Comparison of ENCODE assay signal across 7 mouse cellular contexts in genomic region chr17:27621705-27622531, GRCm38 (mm10). TPM values are rescaled to one million over a fixed set of nuclear protein-coding genes. Genes with fewer than 3 reads are reported as not detected.
DNase-seq lines count a peak whose midpoint lies in the region; ATAC-seq and TF ChIP-seq lines count a peak whose summit lies in the region.

No protein-coding gene starts in this region.

- no peak for DNase-seq in spleen, adult 2 months (ENCODE audit: low read depth in 1 of 2, low spot score in 2 of 2)
- DNase-seq in spleen, adult 12 weeks (ENCODE audit: low spot score) = no peak
- DNase-seq in embryo, embryonic 10 days (ENCODE audit: low spot score) = peak; percentile 66
- peak; percentile 60 for DNase-seq in hindbrain, embryonic 10.5 days (ENCODE audit: low spot score)
- no peak for DNase-seq in layer of hippocampus, adult 8-10 months (ENCODE audit: low spot score in 2 of 2)

- no peak for TF ChIP-seq POLR2A in spleen, adult 2 months (IDR thresholded peaks at IDR 0.05; ENCODE audit: low read depth, low read length)

- H3K27me3 ChIP-seq in spleen, adult 2 months (ENCODE audit: control insufficient read depth, insufficient read depth, low read length) = no peaks in the 10 kb centered on the region
- no peaks in the 10 kb centered on the region for H3K27me3 ChIP-seq in hindbrain, embryonic 10.5 days (ENCODE audit: insufficient read depth, poor library complexity, severe bottlenecking)

- peaks cover 15% of the 10 kb centered on the region for H3K9me3 ChIP-seq in hindbrain, embryonic 10.5 days

- WGBS in spleen, adult 2 months = 3% methylated on average over 23 of the region's 23 CpGs
- WGBS in hindbrain, embryonic 10.5 days = 4% methylated on average over 23 of the region's 23 CpGs
- WGBS in macrophage (ENCODE audit: missing documents) = 2% methylated on average over 23 of the region's 23 CpGs

- peak overlapping the region; percentile 95 for H3K4me3 ChIP-seq in spleen, adult 2 months (ENCODE audit: extremely low read depth, insufficient read depth, insufficient read length)
- H3K4me3 ChIP-seq in hindbrain, embryonic 10.5 days = peak overlapping the region; percentile 97
- peak overlapping the region; percentile 52 for H3K4me3 ChIP-seq in macrophage (ENCODE audit: inconsistent target)

- ATAC-seq in erythroid progenitor cell, adult 5-6 weeks (replicated peaks; ENCODE audit: low FRiP score, poor library complexity, severe bottlenecking) = no peak

- H3K79me2 ChIP-seq in macrophage (ENCODE audit: inconsistent target) = peaks cover 56% of the 10 kb centered on the region

- H3K27ac ChIP-seq in spleen, adult 2 months (ENCODE audit: insufficient read depth, low read length) = no peak overlapping the region
- H3K27ac ChIP-seq in hindbrain, embryonic 10.5 days = peak overlapping the region; percentile 100
- H3K27ac ChIP-seq in macrophage = peak overlapping the region; percentile 47

- H3K4me1 ChIP-seq in spleen, adult 2 months (ENCODE audit: control insufficient read depth, insufficient read depth, insufficient read length) = peaks cover 2% of the 10 kb centered on the region
- peaks cover 50% of the 10 kb centered on the region for H3K4me1 ChIP-seq in hindbrain, embryonic 10.5 days (replicated peaks)

- H3K36me3 ChIP-seq in spleen, adult 2 months (ENCODE audit: control insufficient read depth, insufficient read depth, low read length) = no peaks in the 10 kb centered on the region
- peaks cover 35% of the 10 kb centered on the region for H3K36me3 ChIP-seq in hindbrain, embryonic 10.5 days
- H3K36me3 ChIP-seq in macrophage (ENCODE audit: inconsistent target) = no peaks in the 10 kb centered on the region

- TF ChIP-seq CTCF in spleen, adult 2 months (IDR thresholded peaks at IDR 0.05; ENCODE audit: extremely low read depth, insufficient read depth, insufficient read length, insufficient replicate concordance) = no peak

RNA-seq across cellular contexts. Expression of gene Nudt3, which starts 1.4 kb away (rescaled TPM):
- polyA plus RNA-seq in spleen, adult 2 months (2012; rRNA removed) = 43.2 and 55.6 TPM in 2 replicates
- polyA plus RNA-seq in hindbrain, embryonic 10.5 days (2016; fragmentation: Nextera tagmentation; extraction: Ambion mirVana) = 90.6 and 145 TPM in 2 replicates
- total RNA-seq in macrophage (2018; cell fraction: chromatin; rRNA removed) = 100 to 1,000 TPM in 1 of 26 experiments, 10 to 100 TPM in 25; 10.9 to 103 (median 50.1) TPM
- 100 to 1,000 TPM in 1 of 26 experiments, 10 to 100 TPM in 25; 50.5 to 123 (median 72.4) TPM for total RNA-seq in macrophage (2018; cell fraction: cytosol; rRNA removed)
- total RNA-seq in macrophage (2018; cell fraction: nucleus; rRNA removed) = 10 to 100 TPM; 21.9 to 97.1 (median 54.8) TPM
- polyA plus RNA-seq in macrophage (2018) = 61.7 to 90.2 TPM (median 74.2 TPM) in 3 replicates
- total RNA-seq in erythroid progenitor cell, adult 5-6 weeks (2015; ENCODE audit: low replicate concordance) = 11.3 and 21.6 TPM in 2 replicates
- total RNA-seq in erythroid progenitor cell, adult 5-6 weeks (2017; ENCODE audit: low replicate concordance) = 20.7 and 43.1 TPM in 2 replicates
- total RNA-seq in layer of hippocampus, adult 8-10 months (2022) = 100 to 1,000 TPM; 470 to 533 (median 501) TPM

RNA-seq across cellular contexts. Expression of gene RPS10-NUDT3, which starts 13.1 kb away (rescaled TPM):
- polyA plus RNA-seq in spleen, adult 2 months (2012; rRNA removed) = not detected in 2 replicates
- 0.86 TPM in 1 of 2 replicates, not detected in the other for polyA plus RNA-seq in hindbrain, embryonic 10.5 days (2016; fragmentation: Nextera tagmentation; extraction: Ambion mirVana)
- not detected for total RNA-seq in macrophage (2018; cell fraction: chromatin; rRNA removed)
- total RNA-seq in macrophage (2018; cell fraction: cytosol; rRNA removed) = under 1 TPM in 2 of 26 experiments, not detected in 24; 0.18 TPM
- not detected for total RNA-seq in macrophage (2018; cell fraction: nucleus; rRNA removed)
- not detected in 3 replicates for polyA plus RNA-seq in macrophage (2018)
- total RNA-seq in erythroid progenitor cell, adult 5-6 weeks (2015; ENCODE audit: low replicate concordance) = not detected in 2 replicates
- total RNA-seq in erythroid progenitor cell, adult 5-6 weeks (2017; ENCODE audit: low replicate concordance) = 12.3 TPM in 1 of 2 replicates, not detected in the other
- 1 to 10 TPM in 1 of 4 experiments, not detected in 3; 1.6 TPM for total RNA-seq in layer of hippocampus, adult 8-10 months (2022)

RNA-seq across cellular contexts. Expression of gene Rps10, which starts 14.6 kb away (rescaled TPM):
- polyA plus RNA-seq in spleen, adult 2 months (2012; rRNA removed) = 1,319 and 1,587 TPM in 2 replicates
- 827 and 832 TPM in 2 replicates for polyA plus RNA-seq in hindbrain, embryonic 10.5 days (2016; fragmentation: Nextera tagmentation; extraction: Ambion mirVana)
- 100 to 1,000 TPM in 2 of 26 experiments, 10 to 100 TPM in 24; 28.0 to 259 (median 59.8) TPM for total RNA-seq in macrophage (2018; cell fraction: chromatin; rRNA removed)
- 1,000 to 10,000 TPM in 9 of 26 experiments, 100 to 1,000 TPM in 17; 632 to 1,265 (median 825) TPM for total RNA-seq in macrophage (2018; cell fraction: cytosol; rRNA removed)
- total RNA-seq in macrophage (2018; cell fraction: nucleus; rRNA removed) = 100 to 1,000 TPM in 20 of 26 experiments, 10 to 100 TPM in 6; 77.4 to 202 (median 121) TPM
- 766 to 1,638 TPM (median 1,627 TPM) in 3 replicates for polyA plus RNA-seq in macrophage (2018)
- 648 and 718 TPM in 2 replicates for total RNA-seq in erythroid progenitor cell, adult 5-6 weeks (2015; ENCODE audit: low replicate concordance)
- 440 and 463 TPM in 2 replicates for total RNA-seq in erythroid progenitor cell, adult 5-6 weeks (2017; ENCODE audit: low replicate concordance)
- total RNA-seq in layer of hippocampus, adult 8-10 months (2022) = 100 to 1,000 TPM; 403 to 610 (median 491) TPM

RNA-seq across cellular contexts. Expression of gene Pacsin1, which starts 33.4 kb away (rescaled TPM):
- polyA plus RNA-seq in spleen, adult 2 months (2012; rRNA removed) = 10.3 and 15.7 TPM in 2 replicates
- polyA plus RNA-seq in hindbrain, embryonic 10.5 days (2016; fragmentation: Nextera tagmentation; extraction: Ambion mirVana) = 3.4 and 3.6 TPM in 2 replicates
- total RNA-seq in macrophage (2018; cell fraction: chromatin; rRNA removed) = not detected
- under 1 TPM in 22 of 26 experiments, not detected in 4; 0.03 to 0.36 (median 0.12) TPM for total RNA-seq in macrophage (2018; cell fraction: cytosol; rRNA removed)
- 1 to 10 TPM in 1 of 26 experiments, under 1 TPM in 12, not detected in 13; 0.16 to 1.1 (median 0.31) TPM for total RNA-seq in macrophage (2018; cell fraction: nucleus; rRNA removed)
- polyA plus RNA-seq in macrophage (2018) = 0.14 to 0.20 TPM in 2 of 3 replicates, not detected in the other
- not detected in 2 replicates for total RNA-seq in erythroid progenitor cell, adult 5-6 weeks (2015; ENCODE audit: low replicate concordance)
- total RNA-seq in erythroid progenitor cell, adult 5-6 weeks (2017; ENCODE audit: low replicate concordance) = not detected in 2 replicates
- total RNA-seq in layer of hippocampus, adult 8-10 months (2022) = 100 to 1,000 TPM; 308 to 331 (median 324) TPM

RNA-seq across cellular contexts. Expression of gene AI413582, which starts 56.4 kb away (rescaled TPM):
- 72.6 and 89.9 TPM in 2 replicates for polyA plus RNA-seq in spleen, adult 2 months (2012; rRNA removed)
- polyA plus RNA-seq in hindbrain, embryonic 10.5 days (2016; fragmentation: Nextera tagmentation; extraction: Ambion mirVana) = 19.1 and 23.9 TPM in 2 replicates
- total RNA-seq in macrophage (2018; cell fraction: chromatin; rRNA removed) = 10 to 100 TPM; 10.6 to 63.5 (median 31.3) TPM
- 100 to 1,000 TPM in 22 of 26 experiments, 10 to 100 TPM in 4; 81.5 to 158 (median 121) TPM for total RNA-seq in macrophage (2018; cell fraction: cytosol; rRNA removed)
- total RNA-seq in macrophage (2018; cell fraction: nucleus; rRNA removed) = 10 to 100 TPM; 19.4 to 92.0 (median 44.1) TPM
- polyA plus RNA-seq in macrophage (2018) = 42.9 to 137 TPM (median 117 TPM) in 3 replicates
- 2.9 and 6.8 TPM in 2 replicates for total RNA-seq in erythroid progenitor cell, adult 5-6 weeks (2015; ENCODE audit: low replicate concordance)
- total RNA-seq in erythroid progenitor cell, adult 5-6 weeks (2017; ENCODE audit: low replicate concordance) = 3.1 and 14.1 TPM in 2 replicates
- total RNA-seq in layer of hippocampus, adult 8-10 months (2022) = 10 to 100 TPM; 61.9 to 71.6 (median 65.0) TPM

Comparison
In these comparisons a context has a peak if more than half of its experiments do, and no peak if none do; other contexts are left out.
1. DNase-seq: peak in embryo, embryonic 10 days (single experiment) and hindbrain, embryonic 10.5 days (single experiment); none in spleen, adult 2 months (0 of 2), spleen, adult 12 weeks (single experiment) and layer of hippocampus, adult 8-10 months (0 of 2).
2. Peak in every context shown above with its lines, with median percentiles within 50 percentile points of each other: H3K4me3 ChIP-seq.